Mouse (Mus musculus): ENCODE measurements around the gene Card10. TPM values are rescaled to one million over a fixed set of nuclear protein-coding genes. Genes with fewer than 3 reads are reported as not detected.

Gene Card10
- polyA plus RNA-seq, 1 experiment, result 5.9 TPM

GRCm38 (mm10) chr15:78769064-78769463 is 33.8 kb downstream of the Card10 start:
- TF ChIP-seq POLR2A (IDR thresholded peaks at IDR 0.05; ENCODE audit: low read depth, low read length) (no peak), CTCF (IDR thresholded peaks at IDR 0.05; ENCODE audit: borderline replicate concordance, insufficient read depth, low read length) (no peak)
- no peaks in the 10 kb centered on the region for H3K4me1 ChIP-seq (ENCODE audit: control insufficient read depth, insufficient read depth, low read length)
- H3K27ac ChIP-seq (ENCODE audit: insufficient read depth, low read length), result no peak overlapping the region
- no peak overlapping the region for H3K4me3 ChIP-seq (ENCODE audit: insufficient read depth, low read length)

GRCm38 (mm10) chr15:78763704-78764103 is 39.1 kb downstream of the Card10 start:
- H3K4me1 ChIP-seq (ENCODE audit: control insufficient read depth, insufficient read depth, low read length), result no peaks in the 10 kb centered on the region
- no peak overlapping the region for H3K27ac ChIP-seq (ENCODE audit: insufficient read depth, low read length)
- no peak for TF ChIP-seq POLR2A (IDR thresholded peaks at IDR 0.05; ENCODE audit: low read depth, low read length)
- no peak overlapping the region for H3K4me3 ChIP-seq (ENCODE audit: insufficient read depth, low read length)

- Histone ChIP-seq H3K4me3 (ENCODE audit: insufficient read depth, low read length) (no peak overlapping the region), H3K27ac (ENCODE audit: insufficient read depth, low read length) (no peak overlapping the region), H3K4me1 (ENCODE audit: control insufficient read depth, insufficient read depth, low read length) (no peaks in the 10 kb centered on the region)
- TF ChIP-seq CTCF (IDR thresholded peaks at IDR 0.05; ENCODE audit: borderline replicate concordance, insufficient read depth, low read length), result no peak
Measured at GRCm38 (mm10) chr15:78763210-78763609, 39.6 kb downstream of the Card10 start.

DNA sequence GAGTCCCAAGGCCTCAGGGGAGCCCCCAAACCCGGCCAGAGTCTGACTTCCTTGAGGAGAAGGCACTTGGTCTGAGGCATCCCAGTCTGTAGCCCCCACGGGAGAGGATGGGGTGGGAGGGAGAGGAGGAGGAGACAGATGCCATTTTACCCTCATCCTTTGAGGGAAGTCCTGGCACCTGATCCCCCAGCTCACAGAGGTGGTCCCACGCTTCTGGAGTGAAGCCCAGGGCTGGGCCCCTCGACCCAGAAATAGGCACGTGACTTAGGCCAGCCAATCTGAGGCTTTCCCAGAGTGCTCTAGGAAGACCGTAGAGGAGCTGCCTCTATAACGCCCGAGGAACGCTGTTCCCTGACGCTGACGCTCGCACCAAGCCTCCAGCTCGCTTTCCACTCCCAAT is 41.7 kb downstream of the Card10 start:
- Histone ChIP-seq H3K4me3 (ENCODE audit: insufficient read depth, low read length) (no peak overlapping the region), H3K27ac (ENCODE audit: insufficient read depth, low read length) (no peak overlapping the region), H3K4me1 (ENCODE audit: control insufficient read depth, insufficient read depth, low read length) (no peaks in the 10 kb centered on the region)
- TF ChIP-seq POLR2A (IDR thresholded peaks at IDR 0.05; ENCODE audit: low read depth, low read length) (no peak), CTCF (IDR thresholded peaks at IDR 0.05; ENCODE audit: borderline replicate concordance, insufficient read depth, low read length) (no peak)

GRCm38 (mm10) chr15:78758132-78758531 is 44.7 kb downstream of the Card10 start:
- H3K4me3 ChIP-seq (ENCODE audit: insufficient read depth, low read length), result no peak overlapping the region
- no peak for TF ChIP-seq CTCF (IDR thresholded peaks at IDR 0.05; ENCODE audit: borderline replicate concordance, insufficient read depth, low read length)
- no peak for TF ChIP-seq POLR2A (IDR thresholded peaks at IDR 0.05; ENCODE audit: low read depth, low read length)
- no peak overlapping the region for H3K27ac ChIP-seq (ENCODE audit: insufficient read depth, low read length)

GRCm38 (mm10) chr15:78755966-78756725 is 46.7 kb downstream of the Card10 start:
- H3K27ac ChIP-seq (ENCODE audit: insufficient read depth, low read length), result no peak overlapping the region
- H3K4me1 ChIP-seq (ENCODE audit: control insufficient read depth, insufficient read depth, low read length), result 0 out of 2 replicates have a peak, but pooled peaks cover 2% of the 10 kb centered on the region
- TF ChIP-seq CTCF (IDR thresholded peaks at IDR 0.05; ENCODE audit: borderline replicate concordance, insufficient read depth, low read length) (no peak), POLR2A (IDR thresholded peaks at IDR 0.05; ENCODE audit: low read depth, low read length) (no peak)
- H3K4me3 ChIP-seq (ENCODE audit: insufficient read depth, low read length), result no peak overlapping the region

More at GRCm38 (mm10) chr15:78758132-78758531, 44.7 kb downstream of the Card10 start:
- H3K4me1 ChIP-seq (ENCODE audit: control insufficient read depth, insufficient read depth, low read length), result 0 out of 2 replicates have a peak, but pooled peaks cover 2% of the 10 kb centered on the region

DNA sequence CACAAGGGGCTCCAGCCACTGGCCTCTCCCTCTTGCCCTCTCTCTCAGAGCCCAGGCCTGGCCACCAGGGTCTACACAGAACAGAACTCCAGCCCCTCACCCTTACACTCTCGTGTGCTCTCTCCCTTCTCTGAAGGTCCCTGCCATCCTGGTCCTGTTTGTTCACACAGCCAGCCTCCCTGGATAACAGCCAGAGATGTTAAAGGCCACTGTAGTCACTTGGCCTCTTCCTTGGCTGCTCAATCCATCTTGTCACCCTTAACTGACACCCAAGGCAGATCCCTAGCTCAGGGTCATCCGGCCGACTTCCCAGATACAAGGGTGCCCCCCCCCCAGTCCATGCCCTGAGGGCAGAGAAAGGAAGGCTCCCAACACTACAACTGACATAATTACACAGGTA is 47.6 kb downstream of the Card10 start:
- Histone ChIP-seq H3K4me1 (ENCODE audit: control insufficient read depth, insufficient read depth, low read length) (0 out of 2 replicates have a peak, but pooled peaks cover 2% of the 10 kb centered on the region), H3K4me3 (ENCODE audit: insufficient read depth, low read length) (no peak overlapping the region), H3K27ac (ENCODE audit: insufficient read depth, low read length) (no peak overlapping the region)
- TF ChIP-seq POLR2A (IDR thresholded peaks at IDR 0.05; ENCODE audit: low read depth, low read length) (no peak), CTCF (IDR thresholded peaks at IDR 0.05; ENCODE audit: borderline replicate concordance, insufficient read depth, low read length) (no peak)

DNA sequence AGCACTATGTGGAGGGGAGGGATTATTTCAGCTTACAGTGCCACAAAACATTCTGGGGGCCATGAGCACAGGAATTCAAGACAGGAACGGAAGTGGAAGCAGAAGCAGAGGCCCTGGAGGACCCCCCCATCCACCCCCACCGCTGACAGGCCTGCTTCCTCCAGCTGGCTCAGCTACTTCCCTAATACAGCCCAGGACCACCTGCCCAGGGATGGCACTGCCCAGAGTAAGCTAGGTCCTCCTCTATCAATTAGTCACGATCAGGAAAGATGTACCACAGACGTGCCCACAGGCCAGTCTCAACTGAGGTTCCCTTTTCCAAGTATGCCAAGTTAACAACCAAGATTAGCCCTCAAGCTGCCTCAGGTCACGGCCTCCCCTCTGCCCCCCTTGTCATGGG is 48.7 kb downstream of the Card10 start:
- no peak overlapping the region for H3K27ac ChIP-seq (ENCODE audit: insufficient read depth, low read length)

GRCm38 (mm10) chr15:78752991-78753390 is 49.9 kb downstream of the Card10 start:
- TF ChIP-seq POLR2A (IDR thresholded peaks at IDR 0.05; ENCODE audit: low read depth, low read length) (no peak), CTCF (IDR thresholded peaks at IDR 0.05; ENCODE audit: borderline replicate concordance, insufficient read depth, low read length) (no peak)
- no peak overlapping the region for H3K27ac ChIP-seq (ENCODE audit: insufficient read depth, low read length)
- 0 out of 2 replicates have a peak, but pooled peaks cover 2% of the 10 kb centered on the region for H3K4me1 ChIP-seq (ENCODE audit: control insufficient read depth, insufficient read depth, low read length)
- H3K4me3 ChIP-seq (ENCODE audit: insufficient read depth, low read length), result no peak overlapping the region

More for the DNA sequence above, 48.7 kb downstream of the Card10 start:
- H3K4me3 ChIP-seq (ENCODE audit: insufficient read depth, low read length), result no peak overlapping the region
- H3K4me1 ChIP-seq (ENCODE audit: control insufficient read depth, insufficient read depth, low read length), result 0 out of 2 replicates have a peak, but pooled peaks cover 2% of the 10 kb centered on the region
- no peak for TF ChIP-seq POLR2A (IDR thresholded peaks at IDR 0.05; ENCODE audit: low read depth, low read length)
- no peak for TF ChIP-seq CTCF (IDR thresholded peaks at IDR 0.05; ENCODE audit: borderline replicate concordance, insufficient read depth, low read length)

GRCm38 (mm10) chr15:78750608-78751350 is 52.1 kb downstream of the Card10 start:
- Histone ChIP-seq H3K4me3 (ENCODE audit: insufficient read depth, low read length) (no peak overlapping the region), H3K4me1 (ENCODE audit: control insufficient read depth, insufficient read depth, low read length) (0 out of 2 replicates have a peak, but pooled peaks cover 2% of the 10 kb centered on the region), H3K27ac (ENCODE audit: insufficient read depth, low read length) (no peak overlapping the region)
- TF ChIP-seq CTCF (IDR thresholded peaks at IDR 0.05; ENCODE audit: borderline replicate concordance, insufficient read depth, low read length) (no peak), POLR2A (IDR thresholded peaks at IDR 0.05; ENCODE audit: low read depth, low read length) (no peak)

All from embryonic fibroblast, embryonic 13.5 days (primary cell).